Mouse (Mus musculus): ENCODE data around the gene Olfr481. TPM values are rescaled to one million over a fixed set of nuclear protein-coding genes. Genes with fewer than 3 reads are reported as not detected.

Olfr481 gene
- not detected for total RNA-seq (2022)

GRCm38 (mm10) chr7:108079555-108079954 lies at the start of gene Olfr481:
Olfr481 (plus strand) TSS chr7:108079855.
- DNase-seq = no peak

DNA sequence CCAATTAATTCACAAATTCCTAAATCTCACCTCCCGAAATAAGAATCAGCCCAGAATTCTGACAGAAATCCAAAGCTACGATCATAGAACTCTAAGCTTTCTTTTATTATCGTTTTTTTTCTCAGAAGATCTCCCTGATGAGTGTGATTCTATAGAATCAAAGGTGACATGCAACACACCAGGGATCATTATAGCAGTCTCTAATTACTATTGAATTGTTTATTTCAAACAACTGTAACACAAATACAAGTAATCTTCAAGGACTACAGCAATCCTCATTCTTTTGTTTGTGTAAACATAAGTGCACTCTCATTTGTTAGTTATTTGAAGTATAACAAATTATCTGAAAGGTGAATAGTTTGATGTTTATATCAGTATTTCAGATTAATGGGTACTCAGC lies 45.8 kb upstream of the Olfr481 start, which contains the start of gene Olfr478:
Gene Olfr478, minus strand, starts transcription at position 101 of the 400 bp plus-strand sequence.
- no peak for DNase-seq

DNA sequence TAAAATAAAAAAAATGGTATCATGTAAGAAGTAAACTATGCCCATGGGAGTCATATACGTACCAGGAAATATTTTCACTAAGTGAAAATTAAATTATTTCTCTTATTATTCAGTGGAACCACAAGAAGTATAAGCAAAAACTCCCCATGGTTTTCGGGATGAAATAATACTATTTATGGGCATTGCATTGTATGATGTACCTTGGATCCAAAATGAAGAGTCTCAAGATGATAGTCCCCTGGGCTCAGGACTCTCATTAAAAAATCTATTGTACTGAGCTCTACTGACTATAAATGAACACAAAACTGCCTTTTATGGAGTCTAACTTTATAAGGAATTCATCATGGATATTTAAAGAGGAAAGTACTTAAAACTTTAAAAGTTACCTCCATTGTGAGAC lies 29.3 kb upstream of the Olfr481 start, which contains the start of gene Olfr479:
Gene Olfr479, plus strand, starts transcription at position 301 of the 400 bp plus-strand sequence.
- no peak for DNase-seq

GRCm38 (mm10) chr7:108067246-108067645 lies 12.4 kb upstream of the Olfr481 start, which contains the start of gene Olfr480:
Olfr480 (minus strand) TSS chr7:108067346.
- DNase-seq = no peak

- no peak for DNase-seq
Measured at GRCm38 (mm10) chr7:108097486-108097885, 17.8 kb downstream of the Olfr481 start, which contains the start of gene Olfr482. Olfr482 (minus strand) TSS chr7:108097586.

GRCm38 (mm10) chr7:108100549-108100948 lies 20.9 kb downstream of the Olfr481 start, which contains the start of gene Olfr483:
Olfr483 (plus strand) TSS chr7:108100849.
- DNase-seq = no peak

GRCm38 (mm10) chr7:108120681-108121080 lies 41.0 kb downstream of the Olfr481 start:
- DNase-seq = no peak

- DNase-seq = no peak
Measured at GRCm38 (mm10) chr7:108121416-108121815, 41.8 kb downstream of the Olfr481 start.

GRCm38 (mm10) chr7:108127349-108127748 lies 47.7 kb downstream of the Olfr481 start, which contains the start of gene Olfr484:
Olfr484 (minus strand) TSS chr7:108127449.
- no peak for DNase-seq

Other genes with a start within 250 kb of the Olfr481 start
- gene Olfr470, start 232.4 kb upstream of the Olfr481 start, total RNA-seq (2022) = not detected
- not detected for gene Olfr472, start 182.0 kb upstream of the Olfr481 start, total RNA-seq (2022)
- not detected for gene Olfr473, start 149.4 kb upstream of the Olfr481 start, total RNA-seq (2022)
- not detected for gene Olfr474, start 125.2 kb upstream of the Olfr481 start, total RNA-seq (2022)
- not detected for gene Olfr476, start 115.1 kb upstream of the Olfr481 start, total RNA-seq (2022)
- under 1 TPM in 1 of 4 experiments, not detected in 3; 0.12 TPM for gene Olfr477, start 93.2 kb upstream of the Olfr481 start, total RNA-seq (2022)
- not detected for gene Olfr478, start 45.9 kb upstream of the Olfr481 start, total RNA-seq (2022)
- not detected for gene Olfr479, start 29.2 kb upstream of the Olfr481 start, total RNA-seq (2022)
- not detected for gene Olfr480, start 12.5 kb upstream of the Olfr481 start, total RNA-seq (2022)
- 1 to 10 TPM; 1.2 to 1.8 (median 1.7) TPM for gene Olfr482, start 17.7 kb downstream of the Olfr481 start, total RNA-seq (2022)
- not detected for gene Olfr483, start 21.0 kb downstream of the Olfr481 start, total RNA-seq (2022)
- not detected for gene Olfr484, start 47.6 kb downstream of the Olfr481 start, total RNA-seq (2022)
- not detected for gene Olfr485, start 80.0 kb downstream of the Olfr481 start, total RNA-seq (2022)
- not detected for gene Olfr486, start 92.9 kb downstream of the Olfr481 start, total RNA-seq (2022)
- gene Olfr487, start 134.8 kb downstream of the Olfr481 start, total RNA-seq (2022) = not detected
- gene Olfr488, start 178.5 kb downstream of the Olfr481 start, total RNA-seq (2022) = not detected
- not detected for gene Olfr490, start 209.1 kb downstream of the Olfr481 start, total RNA-seq (2022)
- gene Olfr491, start 233.6 kb downstream of the Olfr481 start, total RNA-seq (2022) = not detected
- not detected for gene Olfr492, start 243.8 kb downstream of the Olfr481 start, total RNA-seq (2022)